Mouse (Mus musculus): ENCODE data around the gene Nrarp.

- peak; percentile 38; the same call in 1 of the 2 replicates for TF ChIP-seq CTCF (IDR thresholded peaks at IDR 0.05; ENCODE audit: borderline replicate concordance, extremely low read depth, insufficient read depth, insufficient read length)
- TF ChIP-seq POLR2A (IDR thresholded peaks at IDR 0.05; ENCODE audit: borderline replicate concordance, extremely low read depth, insufficient read depth, insufficient read length, poor library complexity, severe bottlenecking): peak; percentile 40; the same call in 1 of the 2 replicates
These were observed at the start of gene Nrarp for GRCm38 (mm10) chr2:25180478-25180903.
